Mouse (Mus musculus): ENCODE results near the gene Cdnf. TPM values are rescaled to one million over a fixed set of nuclear protein-coding genes. Genes with fewer than 3 reads are reported as not detected.

Gene Cdnf
- polyA plus RNA-seq, 1 experiment, result not detected

DNA sequence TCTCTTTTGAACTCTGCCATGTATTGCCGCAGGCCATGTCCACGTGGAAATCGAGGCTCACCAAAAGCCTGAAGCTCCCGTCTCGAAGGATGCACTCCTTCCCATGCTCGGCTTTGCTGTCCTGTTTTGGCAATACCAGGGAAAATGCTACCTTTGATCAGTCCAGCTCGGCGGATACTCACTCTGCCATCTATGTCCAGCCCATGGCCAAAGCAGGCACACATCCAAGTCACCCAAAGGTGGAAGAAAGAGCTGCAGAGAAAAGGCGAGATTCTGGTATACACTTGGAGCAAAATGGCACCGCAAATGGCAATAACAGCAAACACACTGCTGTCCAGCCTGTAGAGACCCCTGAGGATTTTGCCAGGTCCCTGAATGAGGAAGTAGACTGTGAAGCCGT is 57.8 kb downstream of the Cdnf start:
- H3K27me3 ChIP-seq (ENCODE audit: control insufficient read depth), result no peaks in the 10 kb centered on the region
- no peak overlapping the region for H3K4me3 ChIP-seq (replicated peaks)
- no peaks in the 10 kb centered on the region for H3K4me1 ChIP-seq (ENCODE audit: control insufficient read depth)
- TF ChIP-seq TAL1 (IDR thresholded peaks at IDR 0.05; ENCODE audit: low read length), result no peak
- no peak for TF ChIP-seq GATA1 (IDR thresholded peaks at IDR 0.05; ENCODE audit: low read length)
- H3K36me3 ChIP-seq (ENCODE audit: control insufficient read depth), result no peaks in the 10 kb centered on the region
- H3K9me3 ChIP-seq (ENCODE audit: control insufficient read depth, low read length), result no peaks in the 10 kb centered on the region

DNA sequence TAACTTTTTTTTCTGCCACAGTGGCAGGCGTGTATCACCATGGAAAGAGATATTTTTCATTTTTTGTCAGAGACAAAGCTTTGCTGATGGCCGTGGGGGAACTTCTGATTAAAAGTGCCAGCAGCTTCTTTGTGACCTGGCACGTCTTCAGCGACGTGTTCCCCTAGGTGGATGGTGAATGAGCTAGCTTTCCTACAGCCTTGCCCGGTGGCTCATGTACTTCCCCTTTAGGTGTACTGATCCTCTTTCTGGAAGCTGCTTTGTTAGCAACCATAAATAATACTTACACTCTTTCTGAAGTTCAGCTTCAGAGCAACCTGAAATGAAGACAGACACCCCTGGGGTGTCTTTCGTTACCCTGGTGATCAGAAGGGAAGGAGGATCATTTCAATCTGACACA is 61.1 kb downstream of the Cdnf start:
- TF ChIP-seq GATA1 (IDR thresholded peaks at IDR 0.05; ENCODE audit: low read length) (no peak), TAL1 (IDR thresholded peaks at IDR 0.05; ENCODE audit: low read length) (no peak)
- H3K9me3 ChIP-seq (ENCODE audit: control insufficient read depth, low read length), result no peaks in the 10 kb centered on the region

GRCm38 (mm10) chr2:3575140-3575539 is 62.3 kb downstream of the Cdnf start:
- H3K27me3 ChIP-seq (ENCODE audit: control insufficient read depth), result no peaks in the 10 kb centered on the region
- TF ChIP-seq TAL1 (IDR thresholded peaks at IDR 0.05; ENCODE audit: low read length), result no peak
- no peak for TF ChIP-seq GATA1 (IDR thresholded peaks at IDR 0.05; ENCODE audit: low read length)
- no peaks in the 10 kb centered on the region for H3K9me3 ChIP-seq (ENCODE audit: control insufficient read depth, low read length)
- H3K4me1 ChIP-seq (ENCODE audit: control insufficient read depth), result no peaks in the 10 kb centered on the region
- H3K36me3 ChIP-seq (ENCODE audit: control insufficient read depth), result no peaks in the 10 kb centered on the region
- H3K4me3 ChIP-seq (replicated peaks), result no peak overlapping the region

More for the DNA sequence above, 61.1 kb downstream of the Cdnf start:
- Histone ChIP-seq H3K27me3 (ENCODE audit: control insufficient read depth) (no peaks in the 10 kb centered on the region), H3K4me3 (replicated peaks) (no peak overlapping the region), H3K4me1 (ENCODE audit: control insufficient read depth) (no peaks in the 10 kb centered on the region), H3K36me3 (ENCODE audit: control insufficient read depth) (no peaks in the 10 kb centered on the region)

Other genes starting within 250 kb of the Cdnf start
- 0.70 and 1.3 TPM in 2 replicates for gene Nmt2, start 228.8 kb upstream of the Cdnf start, polyA plus RNA-seq (2012)
- 0.03 and 0.11 TPM in 2 replicates for gene Rpp38, start 180.4 kb upstream of the Cdnf start, polyA plus RNA-seq (2012)
- not detected in 2 replicates for gene Acbd7, start 176.9 kb upstream of the Cdnf start, polyA plus RNA-seq (2012)
- not detected in 2 replicates for gene Olah, start 115.8 kb upstream of the Cdnf start, polyA plus RNA-seq (2012)
- not detected in 2 replicates for gene Meig1, start 90.4 kb upstream of the Cdnf start, polyA plus RNA-seq (2012)
- gene Dclre1c, start 88.9 kb upstream of the Cdnf start, polyA plus RNA-seq (2012), result 0.02 and 0.18 TPM in 2 replicates
- gene Suv39h2, start 38.0 kb upstream of the Cdnf start, polyA plus RNA-seq (2012), result 0.12 and 0.31 TPM in 2 replicates
- 0.10 and 0.11 TPM in 2 replicates for gene Gm45902, start 240 bp upstream of the Cdnf start, polyA plus RNA-seq (2012)
- gene Hspa14, start 216 bp upstream of the Cdnf start, polyA plus RNA-seq (2012), result 0.74 and 0.87 TPM in 2 replicates
- gene Fam107b, start 57.5 kb downstream of the Cdnf start, polyA plus RNA-seq (2012), result 0.39 and 0.90 TPM in 2 replicates

Measured in erythroblast, embryonic 14.5 days (primary cell).